Mouse (Mus musculus) heart, embryonic 14.5 days (tissue): ENCODE data around the gene Ubald2. TPM values are rescaled to one million over a fixed set of nuclear protein-coding genes. Genes with fewer than 3 reads are reported as not detected.

Experiments used
- ATAC-seq: fragments of 200-750 bp; cut with Nextera tagmentation; 2 replicates; pipeline ENCODE4 v1.8.0; 2017; ENCODE audit warnings: low read depth, moderate TSS enrichment; ENCODE audit not compliant: insufficient number of reproducible peaks, insufficient read depth, low FRiP score
- H3K27ac ChIP-seq, 2 experiments: fragments of 200-500 bp in 1 of 2; fragments of 300-500 bp in 1 of 2; sonication (generic) in 1 of 2; replicated peaks in 1 of 2; 2 replicates each; pipeline ENCODE4 v1.5.1; 2012 to 2014; ENCODE audit warnings: low read depth in 2 of 2, low read length in 2 of 2, control low read depth in 1 of 2, mild to moderate bottlenecking in 1 of 2, mixed read lengths in 1 of 2; ENCODE audit not compliant: control insufficient read depth in 1 of 2, insufficient read depth in 1 of 2
- H3K27me3 ChIP-seq: fragments of 300-500 bp; sonication (generic); 2 replicates; pipeline ENCODE4 v1.6.1; 2014; ENCODE audit warnings: mild to moderate bottlenecking, low read length, control low read depth; ENCODE audit not compliant: control insufficient read depth, insufficient read depth
- H3K36me3 ChIP-seq: fragments of 300-500 bp; sonication (generic); 2 replicates; pipeline ENCODE4 v1.6.1; 2014; ENCODE audit warnings: mild to moderate bottlenecking, control low read depth, low read length, mixed read lengths; ENCODE audit not compliant: control insufficient read depth, insufficient read depth
- H3K4me1 ChIP-seq, 2 experiments: fragments of 200-500 bp in 1 of 2; fragments of 300-500 bp in 1 of 2; sonication (generic) in 1 of 2; 2 replicates each; pipeline ENCODE4 v1.6.1; 2012 to 2014; ENCODE audit warnings: low read length in 2 of 2, control low read depth in 1 of 2, mixed read lengths in 1 of 2; ENCODE audit not compliant: control insufficient read depth in 2 of 2, insufficient read depth in 2 of 2
- H3K4me2 ChIP-seq: fragments of 300-500 bp; sonication (generic); 2 replicates; pipeline ENCODE4 v1.6.1; 2014; ENCODE audit warnings: mild to moderate bottlenecking, low read length
- H3K4me3 ChIP-seq, 2 experiments: fragments of 200-500 bp in 1 of 2; fragments of 300-500 bp in 1 of 2; sonication (generic) in 1 of 2; 2 replicates each; pipeline ENCODE4 v1.5.1; 2012 to 2014; ENCODE audit warnings: low read length in 2 of 2, mild to moderate bottlenecking in 2 of 2, control low read depth in 1 of 2, low read depth in 1 of 2, moderate library complexity in 1 of 2; ENCODE audit not compliant: control insufficient read depth in 1 of 2, insufficient read depth in 1 of 2
- H3K9ac ChIP-seq: fragments of 300-500 bp; sonication (generic); 2 replicates; pipeline ENCODE4 v1.6.1; 2014; ENCODE audit warnings: mild to moderate bottlenecking, low read length
- H3K9me3 ChIP-seq: fragments of 300-500 bp; sonication (generic); 2 replicates; pipeline ENCODE4 v1.6.1; 2016; ENCODE audit warnings: low read length, control low read depth; ENCODE audit not compliant: control insufficient read depth
- WGBS: fragments of 180-500 bp; shearing (Covaris S2); extraction: QIAGEN DNeasy Blood & Tissue Kit; methylation state at CpG from one replicate; pipeline ENCODE4 v1.1.7; 2014; 5-methylcytosine and 5-hydroxymethylcytosine counted together
- polyA plus RNA-seq: library from polyadenylated mRNA; unstranded; fragments of >200 nt; fragmentation: Nextera tagmentation; extraction: Ambion mirVana; gene quantifications from 2 replicates; pipeline ENCODE4 v1.2.1, GENCODE M21; 2014

The Ubald2 gene
- 53.4 and 62.9 TPM in 2 replicates for polyA plus RNA-seq

DNA sequence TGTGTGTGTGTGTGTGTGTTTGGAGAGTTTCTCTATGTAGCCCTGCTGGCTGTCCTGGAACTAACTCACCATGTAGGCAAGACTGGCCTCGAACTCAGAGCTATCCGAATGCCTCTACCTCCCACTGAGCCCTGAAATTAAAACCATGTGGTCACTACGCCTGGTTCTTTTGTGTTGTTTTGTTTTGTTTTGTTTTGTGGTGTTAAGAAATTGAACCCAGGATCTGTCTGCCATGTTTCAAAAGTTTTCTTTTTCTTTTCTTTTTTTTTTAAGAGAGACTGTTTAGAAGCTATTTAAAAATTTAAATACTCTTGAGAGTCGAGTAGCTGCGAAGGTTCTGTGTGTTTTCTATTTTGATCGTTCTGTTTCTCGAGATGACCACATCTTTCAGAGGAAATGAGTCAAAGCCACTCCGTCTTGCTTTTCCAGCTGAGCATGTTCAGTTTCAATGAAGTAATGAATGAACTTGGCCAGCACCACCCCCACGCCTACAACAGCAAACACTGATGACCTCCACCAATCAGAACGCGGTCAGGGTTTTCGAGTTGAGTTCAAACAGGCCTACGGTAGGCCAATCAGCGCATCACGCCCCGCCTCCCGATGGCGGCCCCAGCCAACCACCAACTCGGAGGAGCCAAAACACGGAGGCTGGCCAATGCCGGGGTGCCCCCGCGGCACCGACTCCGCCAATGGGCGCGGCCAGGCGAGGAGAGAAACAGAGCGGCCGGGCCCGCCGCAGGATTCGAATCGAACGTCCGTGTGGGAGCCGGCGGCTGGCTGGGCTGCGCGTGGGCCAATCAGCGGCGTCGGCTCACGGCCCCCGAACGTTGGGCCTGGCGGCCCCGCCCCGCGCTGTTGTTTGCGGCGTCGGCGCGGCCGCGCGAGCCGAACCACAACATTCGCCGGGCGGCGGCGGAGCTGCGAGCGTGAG is at the start of gene Ubald2:
Gene Ubald2 (plus strand): TSS at position 739 of the 931 bp plus-strand sequence.
- Histone ChIP-seq H3K27me3 (no peaks in the 10 kb centered on the region), H3K4me1 (peaks cover 29 to 43% of the 10 kb centered on the region in 2 experiments), H3K36me3 (peaks cover 23% of the 10 kb centered on the region), H3K4me3 (peak within 1 kb of the TSS; percentile 90 to 96), H3K4me2 (peak within 1 kb of the TSS; percentile 76), H3K9ac (peak within 1 kb of the TSS; percentile 93), H3K27ac (peak within 1 kb of the TSS; percentile 74 to 92), H3K9me3 (no peaks in the 10 kb centered on the region)
- ATAC-seq = peak; percentile 95
- 1% methylated on average over 66 of the region's 66 CpGs for WGBS

DNA sequence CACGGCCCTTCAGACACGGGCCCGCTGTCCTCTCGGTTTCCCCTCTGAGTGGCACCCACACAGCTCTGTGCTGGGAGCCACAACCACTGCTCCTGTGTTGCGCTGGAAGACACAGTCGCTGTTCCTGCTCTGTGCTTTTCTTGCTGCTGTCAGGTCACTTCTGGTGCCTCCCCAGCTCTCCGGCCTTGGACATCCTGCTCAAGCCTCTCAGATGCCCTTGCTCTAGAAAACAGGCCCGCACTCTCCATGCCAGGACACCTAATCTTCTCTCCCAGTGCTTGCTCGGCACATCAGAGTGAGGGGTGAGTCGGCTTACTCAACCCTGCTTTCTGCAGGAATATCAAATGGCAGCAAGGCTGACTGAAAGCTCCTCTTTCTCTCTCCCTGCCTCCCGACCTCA is 49.7 kb upstream of the Ubald2 start:
- peak overlapping the region; percentile 27; the same call in 1 of the 2 replicates for H3K9ac ChIP-seq
- peaks cover 15 to 25% of the 10 kb centered on the region in 2 experiments for H3K4me1 ChIP-seq
- no peaks in the 10 kb centered on the region for H3K27me3 ChIP-seq
- H3K9me3 ChIP-seq = no peaks in the 10 kb centered on the region
- WGBS = 74% methylated on average over 11 of the region's 11 CpGs
- H3K36me3 ChIP-seq = no peaks in the 10 kb centered on the region
- no peak overlapping the region for H3K27ac ChIP-seq
- H3K4me2 ChIP-seq = no peak overlapping the region
- ATAC-seq = no peak
- no peak overlapping the region for H3K4me3 ChIP-seq

GRCm38 (mm10) chr11:116385999-116386398 is 47.9 kb upstream of the Ubald2 start:
- H3K36me3 ChIP-seq = no peaks in the 10 kb centered on the region
- H3K4me1 ChIP-seq = peaks cover 15 to 25% of the 10 kb centered on the region in 2 experiments
- H3K9me3 ChIP-seq = no peaks in the 10 kb centered on the region
- ATAC-seq = no peak; the same call in 1 of the 2 replicates
- no peaks in the 10 kb centered on the region for H3K27me3 ChIP-seq
- no peak overlapping the region for H3K4me2 ChIP-seq
- no peak overlapping the region for H3K9ac ChIP-seq
- H3K27ac ChIP-seq = no peak overlapping the region; a peak in 1 of 4 replicates
- 18% methylated on average over 5 of the region's 5 CpGs for WGBS
- H3K4me3 ChIP-seq = no peak overlapping the region

- WGBS = 7% methylated on average over 13 of the region's 16 CpGs
- H3K9ac ChIP-seq = peak overlapping the region; percentile 55
- ATAC-seq = peak; percentile 59
Observed at GRCm38 (mm10) chr11:116387086-116388071, 46.5 kb upstream of the Ubald2 start.

DNA sequence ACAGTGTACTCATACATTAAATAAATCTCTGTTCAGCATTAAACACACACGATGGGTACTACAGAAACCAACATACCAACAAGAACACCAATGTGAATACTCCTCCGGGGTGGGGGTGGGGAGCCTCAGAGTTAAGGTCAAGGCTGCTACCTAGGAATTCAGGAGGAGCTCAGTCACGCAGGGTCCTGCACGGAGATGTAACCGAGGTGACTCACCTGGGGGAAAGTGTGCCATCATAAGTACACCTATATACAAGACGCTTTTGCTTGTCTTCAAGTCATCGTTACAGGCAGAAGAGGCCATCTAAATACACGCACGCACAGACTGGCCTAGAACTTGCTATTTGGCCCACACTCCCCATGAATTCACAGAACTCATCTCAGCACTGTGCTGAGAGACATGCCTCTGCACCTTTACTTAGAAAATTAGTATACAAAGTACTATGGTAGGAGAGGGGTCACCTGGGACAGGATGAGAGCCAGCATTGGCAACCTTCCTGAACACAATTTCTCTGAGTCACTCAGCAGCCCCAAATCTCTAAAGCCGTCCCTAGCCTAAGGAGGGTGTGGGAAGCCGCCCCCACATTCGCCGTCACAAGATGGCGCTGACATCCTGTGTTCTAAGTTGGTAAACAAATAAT is 44.9 kb upstream of the Ubald2 start:
- peaks cover 15 to 25% of the 10 kb centered on the region in 2 experiments for H3K4me1 ChIP-seq
- no peaks in the 10 kb centered on the region for H3K27me3 ChIP-seq
- no peak overlapping the region; a peak in 1 of 4 replicates for H3K27ac ChIP-seq
- H3K4me3 ChIP-seq = no peak overlapping the region
- peak; percentile 47; the same call in 1 of the 2 replicates for ATAC-seq
- H3K9ac ChIP-seq = no peak overlapping the region
- no peaks in the 10 kb centered on the region for H3K9me3 ChIP-seq
- H3K36me3 ChIP-seq = no peaks in the 10 kb centered on the region
- WGBS = 63% methylated on average over 14 of the region's 14 CpGs
- H3K4me2 ChIP-seq = 0 out of 2 replicates have a peak overlapping the region, but pooled peaks have one; percentile 36

More at GRCm38 (mm10) chr11:116387086-116388071, 46.5 kb upstream of the Ubald2 start:
- peaks cover 15 to 25% of the 10 kb centered on the region in 2 experiments for H3K4me1 ChIP-seq
- peak overlapping the region; percentile 67 to 75 for H3K27ac ChIP-seq
- no peaks in the 10 kb centered on the region for H3K27me3 ChIP-seq
- H3K36me3 ChIP-seq = no peaks in the 10 kb centered on the region
- peak overlapping the region; percentile 21 to 30; a peak in 3 of 4 replicates for H3K4me3 ChIP-seq
- H3K4me2 ChIP-seq = peak overlapping the region; percentile 64
- no peaks in the 10 kb centered on the region for H3K9me3 ChIP-seq

DNA sequence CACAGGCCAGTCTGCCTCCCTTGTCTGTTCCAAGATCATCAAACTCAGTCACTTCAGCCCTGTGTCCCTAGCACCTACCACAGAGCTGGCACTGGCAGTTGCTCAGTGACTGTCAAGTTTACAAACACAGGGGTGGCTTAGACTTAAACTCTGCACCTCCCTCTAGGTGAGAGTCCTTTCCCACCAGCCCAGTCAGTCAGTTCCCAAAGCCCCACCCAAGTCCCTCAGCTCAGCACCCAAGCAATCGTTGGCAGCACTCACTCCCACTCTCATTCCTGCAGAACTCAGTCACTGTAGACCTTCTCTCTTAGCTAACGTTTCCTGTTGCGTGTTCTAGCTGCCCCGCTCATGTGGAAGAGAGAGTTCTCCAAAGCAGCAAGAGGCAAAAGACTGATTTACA is 39.1 kb upstream of the Ubald2 start:
- WGBS = 75% methylated on average over 4 of the region's 4 CpGs
- Histone ChIP-seq H3K27ac (no peak overlapping the region), H3K4me3 (no peak overlapping the region), H3K36me3 (no peaks in the 10 kb centered on the region), H3K27me3 (no peaks in the 10 kb centered on the region), H3K4me2 (no peak overlapping the region), H3K9ac (no peak overlapping the region), H3K9me3 (no peaks in the 10 kb centered on the region), H3K4me1 (no peaks in the 10 kb centered on the region; a peak in 1 of 4 replicates)
- no peak for ATAC-seq
